Mouse (Mus musculus): ENCODE data around the gene Itgb3. TPM values are rescaled to one million over a fixed set of nuclear protein-coding genes. Genes with fewer than 3 reads are reported as not detected.

The Itgb3 gene
- 1.2 and 1.9 TPM in 2 replicates for polyA plus RNA-seq (2012; rRNA removed)

GRCm38 (mm10) chr11:104607491-104608245 lies at the start of gene Itgb3:
Gene Itgb3 (plus strand): TSS chr11:104608000.

GRCm38 (mm10) chr11:104685548-104685947 lies 77.7 kb downstream of the Itgb3 start, which contains the start of gene Gm11639:
Gene Gm11639 (plus strand): TSS chr11:104685707.

Other genes starting within 250 kb of the Itgb3 start
- gene Kansl1, start 139.1 kb upstream of the Itgb3 start, polyA plus RNA-seq (2012; rRNA removed) = 93.9 and 99.7 TPM in 2 replicates
- gene Cdc27, start 57.4 kb upstream of the Itgb3 start, polyA plus RNA-seq (2012; rRNA removed) = 25.7 and 28.4 TPM in 2 replicates
- 3.1 and 18.2 TPM in 2 replicates for gene Myl4, start 57.3 kb upstream of the Itgb3 start, polyA plus RNA-seq (2012; rRNA removed)
- gene Gm11639, start 77.7 kb downstream of the Itgb3 start, polyA plus RNA-seq (2012; rRNA removed) = 0.19 and 0.47 TPM in 2 replicates

Data from central nervous system, embryonic 18 days (tissue).